Comparison of ENCODE assay signal across 8 mouse cellular contexts in the genomic region with DNA sequence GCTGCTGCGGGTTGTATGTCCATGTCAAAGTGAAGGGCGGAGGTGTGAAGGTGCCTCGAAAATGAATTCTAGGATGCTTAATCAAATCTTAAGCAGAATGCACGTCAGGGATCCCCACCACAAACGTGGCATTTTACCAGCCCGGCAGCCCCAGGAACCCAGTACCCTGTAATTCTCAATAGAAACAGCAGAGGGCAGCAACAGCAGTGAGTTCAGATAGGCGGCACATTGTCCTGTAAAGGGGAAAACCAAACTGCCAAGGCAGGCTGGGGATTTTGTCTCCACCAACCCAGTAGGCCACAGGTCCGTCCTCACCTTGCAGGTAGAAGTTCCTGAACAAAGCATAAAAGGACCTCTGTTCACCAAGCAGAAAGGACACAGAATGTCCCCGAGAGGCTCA. TPM values are rescaled to one million over a fixed set of nuclear protein-coding genes. Genes with fewer than 3 reads are reported as not detected.
A peak's percentile ranks its signal among the peaks of the same experiment; 100 is the strongest.
DNase-seq lines count a peak whose midpoint lies in the region; ATAC-seq and TF ChIP-seq lines count a peak whose summit lies in the region.

No protein-coding gene starts in this region.

- no peak overlapping the region for H3K27ac ChIP-seq in liver, embryonic 15.5 days (replicated peaks)

- peak overlapping the region; percentile 39 for H3K4me2 ChIP-seq in liver, embryonic 15.5 days

- peak; percentile 84 for DNase-seq in 416B (ENCODE audit: low read depth)
- no peak for DNase-seq in Patski (ENCODE audit: low read depth, low spot score)
- DNase-seq in cerebellum, postnatal 14 days = peak; percentile 90 to 91
- peak; percentile 73 to 86 for DNase-seq in kidney, postnatal 25 days
- DNase-seq in ovary, postnatal 36 days (ENCODE audit: low spot score) = peak; percentile 63
- peak; percentile 81 for DNase-seq in thymus, postnatal 14 days

- no peak overlapping the region for H3K9ac ChIP-seq in liver, embryonic 15.5 days

- H3K4me1 ChIP-seq in liver, embryonic 15.5 days (replicated peaks) = peaks cover 21% of the 10 kb centered on the region

- H3K4me3 ChIP-seq in liver, embryonic 15.5 days (replicated peaks) = no peak overlapping the region

- TF ChIP-seq CTCF in Patski (IDR thresholded peaks at IDR 0.05) = peak; percentile 83

- H3K9me3 ChIP-seq in liver, embryonic 15.5 days (replicated peaks) = no peaks in the 10 kb centered on the region

- no peaks in the 10 kb centered on the region for H3K27me3 ChIP-seq in Patski
- no peaks in the 10 kb centered on the region for H3K27me3 ChIP-seq in liver, embryonic 15.5 days

- WGBS in liver, embryonic 15.5 days (ENCODE audit: insufficient replicate concordance) = 11% methylated on average over 9 of the region's 9 CpGs

- POLR2A ChIA-PET in Patski (lab: Charles Lee) = no interaction called here

- ATAC-seq in Patski = no peak
- peak; percentile 46 for ATAC-seq in granulocyte monocyte progenitor cell, adult 5-6 weeks (replicated peaks; ENCODE audit: poor library complexity, severe bottlenecking)
- ATAC-seq in liver, embryonic 15.5 days (ENCODE audit: insufficient read depth) = no peak

- CTCF ChIA-PET in Patski (lab: Charles Lee) = interaction anchor here (2.5 kb wide), 1 partner anchor 9 kb away, joined by 7 read pairs; no protein-coding TSS in a partner anchor

- no peaks in the 10 kb centered on the region for H3K36me3 ChIP-seq in liver, embryonic 15.5 days (replicated peaks)

- in situ Hi-C loops in Patski (cut with MboI; ENCODE audit: low pct_unique_long_range_greater_than_20kb) = loop anchor here (5.0 to 10.0 kb wide), 2 partner anchors 341 to 382 kb away; no protein-coding TSS in a partner anchor

RNA-seq across cellular contexts. Expression of a gene that starts 2.0 kb away (rescaled TPM):
- 18.0 TPM for polyA plus RNA-seq in Patski (2021)
- 16.7 and 34.8 TPM in 2 replicates for total RNA-seq in granulocyte monocyte progenitor cell, adult 5-6 weeks (2014; fragmentation: Nextera tagmentation)
- 8.2 and 12.7 TPM in 2 replicates for total RNA-seq in granulocyte monocyte progenitor cell, adult 5-6 weeks (2017)
- 12.3 and 13.7 TPM in 2 replicates for polyA plus RNA-seq in liver, embryonic 15.5 days (2015; fragmentation: Nextera tagmentation; extraction: Ambion mirVana)
